Mouse (Mus musculus) heart, adult 2 months (tissue): ENCODE data around the gene Cygb.

Experiments
- CTCF ChIP-seq: fragments of 200-600 bp; IDR thresholded peaks from 2 replicates; pipeline ENCODE4 v1.8.1; 2022; ENCODE audit warnings: antibody characterized with exemption, mild to moderate bottlenecking, moderate library complexity
- EP300 ChIP-seq: fragments of 200-500 bp; IDR thresholded peaks from 2 replicates; pipeline ENCODE4 v1.6.1; 2011; ENCODE audit warnings: low read depth, low read length, control low read depth; ENCODE audit not compliant: insufficient read depth

GRCm38 (mm10) chr11:116689622-116690021, 35.5 kb upstream of the Cygb start:
- no peak for TF ChIP-seq CTCF
- no peak for TF ChIP-seq EP300
